Mouse (Mus musculus) neural tube, embryonic 15.5 days (tissue): ENCODE data around the gene Crtam. TPM values are rescaled to one million over a fixed set of nuclear protein-coding genes. Genes with fewer than 3 reads are reported as not detected.

Experiments
- ATAC-seq: fragments of 200-750 bp; cut with Nextera tagmentation; 2 replicates; pipeline ENCODE4 v1.8.0; 2017; ENCODE audit warnings: mild to moderate bottlenecking, moderate TSS enrichment, moderate library complexity; ENCODE audit not compliant: low FRiP score
- H3K27ac ChIP-seq: fragments of 300-500 bp; sonication (generic); replicated peaks from 2 replicates; pipeline ENCODE4 v1.5.1; 2015; ENCODE audit warnings: mild to moderate bottlenecking, inconsistent platforms
- H3K27me3 ChIP-seq: fragments of 300-500 bp; sonication (generic); replicated peaks from 2 replicates; pipeline ENCODE4 v1.6.1; 2015; ENCODE audit warnings: inconsistent platforms
- H3K36me3 ChIP-seq: fragments of 300-500 bp; sonication (generic); 2 replicates; pipeline ENCODE4 v1.6.1; 2015; ENCODE audit warnings: inconsistent platforms
- H3K4me1 ChIP-seq: fragments of 300-500 bp; sonication (generic); 2 replicates; pipeline ENCODE4 v1.6.1; 2015; ENCODE audit warnings: inconsistent platforms
- H3K4me2 ChIP-seq: fragments of 300-500 bp; sonication (generic); 2 replicates; pipeline ENCODE4 v1.6.1; 2015; ENCODE audit warnings: inconsistent platforms, mild to moderate bottlenecking, moderate library complexity
- H3K4me3 ChIP-seq: fragments of 300-500 bp; sonication (generic); replicated peaks from 2 replicates; pipeline ENCODE4 v1.5.1; 2015; ENCODE audit warnings: mild to moderate bottlenecking, inconsistent platforms
- H3K9ac ChIP-seq: fragments of 300-500 bp; sonication (generic); replicated peaks from 2 replicates; pipeline ENCODE4 v1.6.1; 2015; ENCODE audit warnings: mild to moderate bottlenecking, inconsistent platforms
- H3K9me3 ChIP-seq: fragments of 300-500 bp; sonication (generic); replicated peaks from 2 replicates; pipeline ENCODE4 v1.6.1; 2016; ENCODE audit warnings: inconsistent platforms
- WGBS: fragments of 180-500 bp; shearing (Covaris S2); methylation state at CpG from one replicate; pipeline ENCODE4 v1.1.7; 2015; ENCODE audit warnings: mixed read lengths; 5-methylcytosine and 5-hydroxymethylcytosine counted together
- polyA plus RNA-seq: library from polyadenylated mRNA; unstranded; fragments of >200 nt; fragmentation: Nextera tagmentation; extraction: Ambion mirVana; gene quantifications from 2 replicates; pipeline ENCODE4 v1.2.1, GENCODE M21; 2015

Crtam gene
- polyA plus RNA-seq, 1 experiment from 2014 or later: 0.15 TPM

GRCm38 (mm10) chr9:40997116-40997779 is 7.2 kb downstream of the Crtam start:
- ATAC-seq: no peak
- Histone ChIP-seq H3K9me3 (no peaks in the 10 kb centered on the region), H3K9ac (no peak overlapping the region), H3K36me3 (no peaks in the 10 kb centered on the region), H3K4me2 (no peak overlapping the region), H3K27ac (no peak overlapping the region), H3K4me1 (peaks cover 2% of the 10 kb centered on the region; the same call in 1 of the 2 replicates), H3K27me3 (no peaks in the 10 kb centered on the region), H3K4me3 (no peak overlapping the region)
- 92% methylated on average over 7 of the region's 7 CpGs for WGBS

- no peak overlapping the region for H3K27ac ChIP-seq
- no peak overlapping the region for H3K4me2 ChIP-seq
- no peak for ATAC-seq
- peaks cover 9% of the 10 kb centered on the region for H3K4me1 ChIP-seq
- no peaks in the 10 kb centered on the region for H3K36me3 ChIP-seq
- WGBS: 90% methylated on average over 5 of the region's 5 CpGs
- no peaks in the 10 kb centered on the region for H3K27me3 ChIP-seq
- no peaks in the 10 kb centered on the region for H3K9me3 ChIP-seq
- H3K9ac ChIP-seq: no peak overlapping the region
- no peak overlapping the region for H3K4me3 ChIP-seq
These were observed 10.4 kb downstream of the Crtam start for GRCm38 (mm10) chr9:40994075-40994474.

GRCm38 (mm10) chr9:40991511-40991910 is 12.9 kb downstream of the Crtam start:
- no peaks in the 10 kb centered on the region for H3K9me3 ChIP-seq
- 58% methylated on average over 6 of the region's 6 CpGs for WGBS
- H3K4me2 ChIP-seq: no peak overlapping the region
- H3K36me3 ChIP-seq: no peaks in the 10 kb centered on the region
- no peak overlapping the region for H3K4me3 ChIP-seq
- H3K9ac ChIP-seq: no peak overlapping the region
- no peaks in the 10 kb centered on the region for H3K27me3 ChIP-seq
- 0 out of 2 replicates have a peak overlapping the region, but pooled peaks have one; percentile 25 for H3K27ac ChIP-seq
- H3K4me1 ChIP-seq: peaks cover 9% of the 10 kb centered on the region
- ATAC-seq: no peak

GRCm38 (mm10) chr9:40989940-40990588 is 14.4 kb downstream of the Crtam start:
- ATAC-seq: peak; percentile 85
- Histone ChIP-seq H3K4me2 (no peak overlapping the region), H3K27me3 (no peaks in the 10 kb centered on the region), H3K4me1 (peaks cover 9% of the 10 kb centered on the region), H3K9me3 (no peaks in the 10 kb centered on the region), H3K9ac (no peak overlapping the region), H3K27ac (peak overlapping the region; percentile 72), H3K36me3 (no peaks in the 10 kb centered on the region), H3K4me3 (no peak overlapping the region)
- WGBS: 27% methylated on average over 4 of the region's 4 CpGs

GRCm38 (mm10) chr9:40984313-40984712 is 20.1 kb downstream of the Crtam start:
- H3K4me2 ChIP-seq: no peak overlapping the region
- H3K36me3 ChIP-seq: no peaks in the 10 kb centered on the region
- H3K27me3 ChIP-seq: no peaks in the 10 kb centered on the region
- no peak overlapping the region for H3K27ac ChIP-seq
- no peak overlapping the region for H3K4me3 ChIP-seq
- 72% methylated on average over 3 of the region's 3 CpGs for WGBS
- H3K4me1 ChIP-seq: no peaks in the 10 kb centered on the region
- no peaks in the 10 kb centered on the region for H3K9me3 ChIP-seq
- no peak for ATAC-seq
- H3K9ac ChIP-seq: no peak overlapping the region

- no peaks in the 10 kb centered on the region for H3K9me3 ChIP-seq
- H3K36me3 ChIP-seq: no peaks in the 10 kb centered on the region
- no peak overlapping the region for H3K4me3 ChIP-seq
- no peak for ATAC-seq
- no peaks in the 10 kb centered on the region for H3K4me1 ChIP-seq
- WGBS: 93% methylated on average over 3 of the region's 3 CpGs
- H3K27ac ChIP-seq: no peak overlapping the region
- H3K4me2 ChIP-seq: no peak overlapping the region
- no peak overlapping the region for H3K9ac ChIP-seq
- no peaks in the 10 kb centered on the region for H3K27me3 ChIP-seq
These were observed 20.7 kb downstream of the Crtam start for GRCm38 (mm10) chr9:40983758-40984157.

GRCm38 (mm10) chr9:40982480-40982879 is 21.9 kb downstream of the Crtam start:
- Histone ChIP-seq H3K4me3 (no peak overlapping the region), H3K27ac (no peak overlapping the region), H3K9me3 (no peaks in the 10 kb centered on the region), H3K4me2 (peak overlapping the region; percentile 20), H3K4me1 (no peaks in the 10 kb centered on the region), H3K9ac (no peak overlapping the region), H3K36me3 (no peaks in the 10 kb centered on the region), H3K27me3 (no peaks in the 10 kb centered on the region)
- ATAC-seq: no peak
- WGBS: 32% methylated on average over 6 of the region's 6 CpGs

- Histone ChIP-seq H3K36me3 (no peaks in the 10 kb centered on the region), H3K4me1 (no peaks in the 10 kb centered on the region), H3K9me3 (no peaks in the 10 kb centered on the region), H3K4me3 (no peak overlapping the region), H3K27me3 (no peaks in the 10 kb centered on the region), H3K9ac (no peak overlapping the region), H3K27ac (no peak overlapping the region), H3K4me2 (no peak overlapping the region)
- WGBS: 77% methylated on average over 11 of the region's 11 CpGs
- ATAC-seq: no peak
These were observed 30.2 kb downstream of the Crtam start for GRCm38 (mm10) chr9:40974042-40974801.

- Histone ChIP-seq H3K27me3 (peaks cover 18% of the 10 kb centered on the region), H3K4me3 (peak overlapping the region; percentile 55), H3K27ac (no peak overlapping the region), H3K9me3 (no peaks in the 10 kb centered on the region), H3K9ac (peak overlapping the region; percentile 61), H3K4me2 (peak overlapping the region; percentile 97), H3K4me1 (peaks cover 26% of the 10 kb centered on the region), H3K36me3 (no peaks in the 10 kb centered on the region)
- ATAC-seq: no peak
- WGBS: 17% methylated on average over 7 of the region's 7 CpGs
These were observed 40.1 kb downstream of the Crtam start for GRCm38 (mm10) chr9:40964418-40964714.

GRCm38 (mm10) chr9:40963586-40964417 is 40.6 kb downstream of the Crtam start, which contains the start of gene Jhy:
Gene Jhy (minus strand): TSS chr9:40964118.
- WGBS: under 1% methylated on average over 43 of the region's 51 CpGs
- Histone ChIP-seq H3K4me1 (peaks cover 26% of the 10 kb centered on the region), H3K4me3 (peak within 1 kb of the TSS; percentile 55), H3K9me3 (no peaks in the 10 kb centered on the region), H3K9ac (peak within 1 kb of the TSS; percentile 61), H3K36me3 (no peaks in the 10 kb centered on the region), H3K4me2 (peak within 1 kb of the TSS; percentile 97), H3K27me3 (peaks cover 18% of the 10 kb centered on the region), H3K27ac (peak within 1 kb of the TSS; percentile 65; the same call in 1 of the 2 replicates)
- ATAC-seq: peak; percentile 82

- peak overlapping the region; percentile 45; the same call in 1 of the 2 replicates for H3K27ac ChIP-seq
- H3K36me3 ChIP-seq: no peaks in the 10 kb centered on the region
- no peak overlapping the region for H3K9ac ChIP-seq
- ATAC-seq: no peak
- H3K4me3 ChIP-seq: no peak overlapping the region
- H3K4me2 ChIP-seq: no peak overlapping the region
- WGBS: 32% methylated on average over 3 of the region's 3 CpGs
- peaks cover 18% of the 10 kb centered on the region for H3K27me3 ChIP-seq
- H3K9me3 ChIP-seq: no peaks in the 10 kb centered on the region
- H3K4me1 ChIP-seq: peaks cover 26% of the 10 kb centered on the region
These were observed 43.0 kb downstream of the Crtam start for GRCm38 (mm10) chr9:40961401-40961800.
